Mouse (Mus musculus) MEL (cell line): ENCODE measurements around the gene Fosl2. TPM values are rescaled to one million over a fixed set of nuclear protein-coding genes. Genes with fewer than 3 reads are reported as not detected.

ENCODE experiments used
- DNase-seq: peaks from one replicate; pipeline ENCODE4 v3.0.0; 2011; ENCODE audit warnings: low read depth, low spot score
- H3K27ac ChIP-seq: 2 replicates; pipeline ENCODE4 v1.5.1; 2012; ENCODE audit warnings: low read depth, mild to moderate bottlenecking, control low read depth, low read length, moderate library complexity; ENCODE audit not compliant: control insufficient read depth
- H3K27me3 ChIP-seq, 2 experiments: fragments of 150-350 bp in 1 of 2; sonication (generic) in 1 of 2; 2 replicates each; pipeline ENCODE4 v1.6.1; 2012; ENCODE audit warnings: low read length in 2 of 2, mild to moderate bottlenecking in 2 of 2, improper control_type of control experiment in 1 of 2, moderate library complexity in 1 of 2; ENCODE audit not compliant: insufficient read depth in 2 of 2, control insufficient read depth in 1 of 2
- H3K36me3 ChIP-seq, 2 experiments: 2 replicates each; pipeline ENCODE4 v1.6.1; 2012 to 2014; ENCODE audit warnings: low read length in 2 of 2, improper control_type of control experiment in 1 of 2, inconsistent platforms in 1 of 2, mild to moderate bottlenecking in 1 of 2; ENCODE audit not compliant: insufficient read depth in 2 of 2, control insufficient read depth in 1 of 2
- H3K4me1 ChIP-seq, 2 experiments: fragments of 150-350 bp in 1 of 2; sonication (generic) in 1 of 2; 2 replicates each; pipeline ENCODE4 v1.6.1; 2012; ENCODE audit warnings: low read length in 2 of 2, improper control_type of control experiment in 1 of 2, mild to moderate bottlenecking in 1 of 2; ENCODE audit not compliant: insufficient read depth in 2 of 2, control insufficient read depth in 1 of 2
- H3K4me3 ChIP-seq, 2 experiments: fragments of 150-350 bp in 1 of 2; sonication (generic) in 1 of 2; 2 replicates each; pipeline ENCODE4 v1.5.1; 2012; ENCODE audit warnings: low read depth in 2 of 2, low read length in 2 of 2, mild to moderate bottlenecking in 2 of 2, moderate library complexity in 2 of 2, control low read depth in 1 of 2, improper control_type of control experiment in 1 of 2; ENCODE audit not compliant: control insufficient read depth in 1 of 2, insufficient read depth in 1 of 2
- H3K79me2 ChIP-seq: 2 replicates; pipeline ENCODE4 v1.6.1; 2012; ENCODE audit warnings: mild to moderate bottlenecking, low read length, moderate library complexity; ENCODE audit not compliant: control insufficient read depth, poor library complexity, insufficient read depth
- H3K9ac ChIP-seq: 2 replicates; pipeline ENCODE4 v1.6.1; 2012; ENCODE audit warnings: low read depth, mild to moderate bottlenecking, control low read depth, low read length, moderate library complexity; ENCODE audit not compliant: control insufficient read depth, poor library complexity, severe bottlenecking
- H3K9me3 ChIP-seq: fragments of 150-350 bp; sonication (generic); replicated peaks from 2 replicates; pipeline ENCODE4 v1.6.1; 2012; ENCODE audit warnings: mild to moderate bottlenecking, low read length, improper control_type of control experiment, moderate library complexity; ENCODE audit not compliant: insufficient read depth
- BHLHE40 ChIP-seq: IDR thresholded peaks from 2 replicates; pipeline ENCODE4 v1.6.1; 2012; ENCODE audit warnings: low read depth, mild to moderate bottlenecking, inconsistent platforms, low read length, improper control_type of control experiment, borderline replicate concordance
- CTCF ChIP-seq, 3 experiments: IDR thresholded peaks in 2 of 3; conservative IDR thresholded peaks in 1 of 3; 2 replicates each; pipeline ENCODE4 v1.5.1; 2011 to 2012; ENCODE audit warnings: low read length in 3 of 3, low read depth in 2 of 3, mild to moderate bottlenecking in 2 of 3, improper control_type of control experiment in 1 of 3, inconsistent platforms in 1 of 3, mixed read lengths in 1 of 3, moderate library complexity in 1 of 3; ENCODE audit not compliant: control insufficient read depth in 1 of 3, insufficient read depth in 1 of 3, poor library complexity in 1 of 3, severe bottlenecking in 1 of 3
- E2F4 ChIP-seq: IDR thresholded peaks from 2 replicates; pipeline ENCODE4 v1.6.1; 2011; ENCODE audit warnings: low read depth, low read length, improper control_type of control experiment, borderline replicate concordance
- ELF1 ChIP-seq: IDR thresholded peaks from 2 replicates; pipeline ENCODE4 v1.6.1; 2014; ENCODE audit warnings: low read depth, mild to moderate bottlenecking, inconsistent platforms, low read length, improper control_type of control experiment, moderate library complexity
- GABPA ChIP-seq: IDR thresholded peaks from 2 replicates; pipeline ENCODE4 v1.6.1; 2012; ENCODE audit warnings: low read depth, mild to moderate bottlenecking, inconsistent platforms, low read length, improper control_type of control experiment, moderate library complexity
- HCFC1 ChIP-seq: IDR thresholded peaks from 2 replicates; pipeline ENCODE4 v1.6.1; 2012; ENCODE audit warnings: low read depth, mild to moderate bottlenecking, inconsistent platforms, low read length, improper control_type of control experiment, moderate library complexity
- JUND ChIP-seq: IDR thresholded peaks from 2 replicates; pipeline ENCODE4 v1.6.1; 2011; ENCODE audit warnings: low read depth, mild to moderate bottlenecking, improper control_type of control experiment, low read length
- KAT2A ChIP-seq: conservative IDR thresholded peaks from 2 replicates; pipeline ENCODE4 v1.6.1; 2012; ENCODE audit warnings: low read depth, low read length, improper control_type of control experiment, inconsistent platforms
- MAX ChIP-seq: IDR thresholded peaks from 2 replicates; pipeline ENCODE4 v1.6.1; 2011; ENCODE audit warnings: low read length, improper control_type of control experiment
- MAZ ChIP-seq: IDR thresholded peaks from 2 replicates; pipeline ENCODE4 v1.6.1; 2012; ENCODE audit warnings: low read depth, mild to moderate bottlenecking, inconsistent platforms, low read length, improper control_type of control experiment
- MEF2A ChIP-seq: IDR thresholded peaks from 2 replicates; pipeline ENCODE4 v1.6.1; 2014; ENCODE audit warnings: low read depth, mild to moderate bottlenecking, inconsistent platforms, low read length, improper control_type of control experiment; ENCODE audit not compliant: poor library complexity, insufficient replicate concordance, severe bottlenecking; ENCODE audit errors: extremely low read depth
- MXI1 ChIP-seq: IDR thresholded peaks from 2 replicates; pipeline ENCODE4 v1.6.1; 2011; ENCODE audit warnings: mild to moderate bottlenecking, low read depth, low read length, improper control_type of control experiment
- MYB ChIP-seq: IDR thresholded peaks from 2 replicates; pipeline ENCODE4 v1.6.1; 2011; ENCODE audit warnings: mild to moderate bottlenecking, low read depth, low read length, improper control_type of control experiment
- MYC ChIP-seq: IDR thresholded peaks from 2 replicates; pipeline ENCODE4 v1.6.1; 2011; ENCODE audit warnings: low read depth, mild to moderate bottlenecking, low read length, improper control_type of control experiment, moderate library complexity
- NRF1 ChIP-seq: IDR thresholded peaks from 2 replicates; pipeline ENCODE4 v1.6.1; 2014; ENCODE audit warnings: low read depth, mild to moderate bottlenecking, inconsistent platforms, low read length, improper control_type of control experiment, moderate library complexity; ENCODE audit not compliant: poor library complexity, insufficient read depth, severe bottlenecking
- POLR2A ChIP-seq, 2 experiments: IDR thresholded peaks; 2 replicates each; pipeline ENCODE4 v1.6.1; 2011 to 2012; ENCODE audit warnings: low read length in 2 of 2, mild to moderate bottlenecking in 2 of 2, control low read depth in 1 of 2, improper control_type of control experiment in 1 of 2, low read depth in 1 of 2, moderate library complexity in 1 of 2; ENCODE audit not compliant: control insufficient read depth in 1 of 2, insufficient read depth in 1 of 2, poor library complexity in 1 of 2
- POLR2AphosphoS5 ChIP-seq: IDR thresholded peaks from 2 replicates; pipeline ENCODE4 v1.6.1; 2012; ENCODE audit warnings: low read depth, borderline replicate concordance, mild to moderate bottlenecking, inconsistent platforms, low read length, moderate library complexity, mixed read lengths
- RAD21 ChIP-seq: IDR thresholded peaks from 2 replicates; pipeline ENCODE4 v1.6.1; 2011; ENCODE audit warnings: mild to moderate bottlenecking, low read depth, low read length, improper control_type of control experiment
- RCOR1 ChIP-seq: IDR thresholded peaks from 2 replicates; pipeline ENCODE4 v1.6.1; 2012; ENCODE audit warnings: low read depth, mild to moderate bottlenecking, inconsistent platforms, low read length, improper control_type of control experiment
- SMC3 ChIP-seq: IDR thresholded peaks from 2 replicates; pipeline ENCODE4 v1.6.1; 2011; ENCODE audit warnings: low read depth, low read length, improper control_type of control experiment
- TAL1 ChIP-seq: IDR thresholded peaks from 2 replicates; pipeline ENCODE4 v1.6.1; 2012; ENCODE audit warnings: mild to moderate bottlenecking, inconsistent platforms, low read length, moderate library complexity, mixed read lengths
- USF1 ChIP-seq: IDR thresholded peaks from 2 replicates; pipeline ENCODE4 v1.6.1; 2014; ENCODE audit warnings: low read depth, mild to moderate bottlenecking, inconsistent platforms, low read length, improper control_type of control experiment, moderate library complexity
- USF2 ChIP-seq, 2 experiments: IDR thresholded peaks; 2 replicates each; pipeline ENCODE4 v1.6.1; 2011 to 2012; ENCODE audit warnings: improper control_type of control experiment in 2 of 2, low read length in 2 of 2, borderline replicate concordance in 1 of 2, inconsistent platforms in 1 of 2, low read depth in 1 of 2, mild to moderate bottlenecking in 1 of 2; ENCODE audit not compliant: insufficient read depth in 1 of 2
- ZC3H11A ChIP-seq: IDR thresholded peaks from 2 replicates; pipeline ENCODE4 v1.6.1; 2012; ENCODE audit warnings: low read depth, mild to moderate bottlenecking, inconsistent platforms, low read length, improper control_type of control experiment
- ZKSCAN1 ChIP-seq: IDR thresholded peaks from 2 replicates; pipeline ENCODE4 v1.6.1; 2012; ENCODE audit warnings: low read depth, mild to moderate bottlenecking, inconsistent platforms, low read length, improper control_type of control experiment, moderate library complexity
- ZMIZ1 ChIP-seq: IDR thresholded peaks from 2 replicates; pipeline ENCODE4 v1.6.1; 2012; ENCODE audit warnings: low read depth, mild to moderate bottlenecking, inconsistent platforms, low read length, improper control_type of control experiment, moderate library complexity
- polyA plus RNA-seq, 2 experiments: library from polyadenylated mRNA; stranded (reverse) in 1 of 2; unstranded in 1 of 2; fragments of >175 nt in 1 of 2; fragments of >200 nt in 1 of 2; gene quantifications; 2 replicates each; pipeline versions ENCODE4 v1.2.1 to v1.2.4; 2012; ENCODE audit warnings: low replicate concordance in 2 of 2, low read depth in 1 of 2; ENCODE audit not compliant: insufficient read length in 2 of 2, insufficient read depth in 1 of 2, missing spikeins in 1 of 2
- total RNA-seq: library from RNA; depleted of rRNA; stranded (reverse); fragments of 300-350 nt; gene quantifications from 2 replicates; pipeline ENCODE4 v1.2.3, GENCODE M21; 2012

Fosl2 gene
- total and polyA plus RNA-seq, 3 experiments: 3.3 to 22.1 (median 12.0) TPM

GRCm38 (mm10) chr5:32187717-32188116, 52.1 kb downstream of the Fosl2 start:
- DNase-seq: no peak
- Histone ChIP-seq H3K27me3 (0 out of 4 replicates have a peak, but pooled peaks cover 0 to 3% of the 10 kb centered on the region in 2 experiments), H3K9me3 (no peaks in the 10 kb centered on the region), H3K27ac (no peak overlapping the region), H3K36me3 (no peaks in the 10 kb centered on the region), H3K4me1 (peaks cover 0 to 4% of the 10 kb centered on the region in 2 experiments; a peak in 1 of 4 replicates), H3K9ac (no peak overlapping the region), H3K4me3 (no peak overlapping the region), H3K79me2 (no peaks in the 10 kb centered on the region)
- TF ChIP-seq ELF1 (no peak), E2F4 (no peak), USF1 (no peak), JUND (no peak), MAZ (no peak), MYC (no peak), POLR2AphosphoS5 (no peak), TAL1 (no peak), MEF2A (no peak), MAX (no peak), MXI1 (no peak), HCFC1 (no peak), SMC3 (no peak), KAT2A (no peak), ZC3H11A (no peak), ZKSCAN1 (no peak), USF2 (IDR thresholded peaks at IDR 0.05; ENCODE audit: borderline replicate concordance in 1 of 2, insufficient read depth in 1 of 2, low read depth in 1 of 2, low read length in 2 of 2) (no peak), BHLHE40 (no peak), CTCF (IDR thresholded peaks at IDR 0.05 in 2 of 3, conservative IDR thresholded peaks at IDR 0.05 in 1 of 3; ENCODE audit: control insufficient read depth in 1 of 3, insufficient read depth in 1 of 3, low read depth in 2 of 3, low read length in 3 of 3, poor library complexity in 1 of 3, severe bottlenecking in 1 of 3) (no peak)

- Histone ChIP-seq H3K79me2 (no peaks in the 10 kb centered on the region), H3K4me1 (peaks cover 0 to 16% of the 10 kb centered on the region in 2 experiments; a peak in 2 of 4 replicates), H3K27ac (no peak overlapping the region)
These were observed 55.7 kb downstream of the Fosl2 start for GRCm38 (mm10) chr5:32191259-32191658.

More at GRCm38 (mm10) chr5:32191259-32191658, 55.7 kb downstream of the Fosl2 start:
- H3K9me3 ChIP-seq: no peaks in the 10 kb centered on the region
- TF ChIP-seq ELF1 (no peak), RAD21 (no peak), POLR2A (IDR thresholded peaks at IDR 0.05; ENCODE audit: control insufficient read depth in 1 of 2, insufficient read depth in 1 of 2, low read depth in 1 of 2, low read length in 2 of 2, poor library complexity in 1 of 2) (no peak), ZC3H11A (no peak), MYB (no peak), KAT2A (no peak), USF2 (IDR thresholded peaks at IDR 0.05; ENCODE audit: borderline replicate concordance in 1 of 2, insufficient read depth in 1 of 2, low read depth in 1 of 2, low read length in 2 of 2) (no peak), NRF1 (no peak), GABPA (no peak), ZMIZ1 (no peak), E2F4 (no peak), MAZ (no peak), BHLHE40 (no peak), JUND (no peak), POLR2AphosphoS5 (no peak), RCOR1 (no peak), TAL1 (no peak)
- TF ChIP-seq, all 39 proteins: peak for 0
- Histone ChIP-seq H3K4me3 (no peak overlapping the region), H3K27me3 (0 out of 4 replicates have a peak, but pooled peaks cover 0 to 3% of the 10 kb centered on the region in 2 experiments), H3K36me3 (peaks cover 0 to 3% of the 10 kb centered on the region in 2 experiments; a peak in 1 of 4 replicates), H3K9ac (no peak overlapping the region)
- no peak for DNase-seq
